Mouse (Mus musculus): ENCODE data around the gene Idi1.

GRCm38 (mm10) chr13:8853424-8853823 is 31.9 kb upstream of the Idi1 start:
- TF ChIP-seq CTCF (IDR thresholded peaks at IDR 0.05; ENCODE audit: extremely low read depth, insufficient read depth, insufficient read length, insufficient replicate concordance) (no peak), POLR2A (IDR thresholded peaks at IDR 0.05; ENCODE audit: low read depth, low read length) (no peak)

Measured in spleen, adult 2 months (tissue).